ENCODE assay signal across 8 mouse cellular contexts in the genomic region with DNA sequence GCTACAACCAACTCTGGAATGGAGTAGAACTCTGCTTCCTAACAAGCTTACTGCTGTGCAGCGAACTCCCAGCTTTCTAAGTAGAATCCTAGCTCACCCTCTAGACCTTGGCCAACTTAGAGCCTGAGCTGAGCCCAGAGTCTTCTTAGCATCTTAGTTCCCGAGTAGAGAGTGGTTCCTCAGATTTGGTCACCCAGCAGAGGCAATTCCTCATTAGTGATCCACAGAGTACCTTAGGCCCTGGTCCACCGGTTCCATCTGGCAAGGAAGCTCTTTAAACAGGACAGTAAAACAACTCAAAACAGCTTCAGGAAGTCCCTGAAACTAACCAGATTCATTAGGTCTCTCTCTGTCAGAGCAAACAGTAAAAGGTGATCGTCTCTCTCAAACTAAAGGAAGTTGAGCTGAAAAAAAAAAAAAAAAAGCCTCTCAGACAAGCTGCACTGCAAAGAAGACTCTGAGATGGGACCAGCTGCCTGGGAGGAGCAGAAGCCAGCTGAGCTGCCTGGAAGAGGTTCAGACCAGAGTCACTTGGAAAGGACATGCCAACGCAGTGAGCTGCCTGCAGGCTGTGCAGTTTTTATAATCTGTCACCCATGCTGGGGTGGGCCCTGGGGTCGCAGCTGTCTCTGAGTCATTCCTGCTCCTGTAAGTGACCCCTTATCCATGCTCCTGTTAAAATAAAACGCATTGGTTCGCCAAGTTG. TPM values are rescaled to one million over a fixed set of nuclear protein-coding genes. Genes with fewer than 3 reads are reported as not detected.
DNase-seq lines count a peak whose midpoint lies in the region; ATAC-seq and TF ChIP-seq lines count a peak whose summit lies in the region.

No protein-coding gene starts in this region.

- H3K4me2 ChIP-seq in forebrain, postnatal 0 days (ENCODE audit: low read depth): peak overlapping the region; percentile 64
- H3K4me2 ChIP-seq in hindbrain, embryonic 11.5 days (replicated peaks; ENCODE audit: low read depth, low read length): peak overlapping the region; percentile 60
- peak overlapping the region; percentile 87 for H3K4me2 ChIP-seq in lung, postnatal 0 days (replicated peaks; ENCODE audit: low read depth, low read length)

- no peak for TF ChIP-seq POLR2A in MEL (IDR thresholded peaks at IDR 0.05; ENCODE audit: control insufficient read depth in 1 of 2, insufficient read depth in 1 of 2, low read depth in 1 of 2, low read length in 2 of 2, poor library complexity in 1 of 2)

- no peak for TF ChIP-seq RAD21 in MEL (IDR thresholded peaks at IDR 0.05; ENCODE audit: low read depth, low read length)

- 0 out of 2 replicates have a peak, but pooled peaks have one; percentile 0 for ATAC-seq in cerebellum, adult (ENCODE audit: insufficient number of reproducible peaks, low FRiP score, low TSS enrichment)
- no peak for ATAC-seq in forebrain, postnatal 0 days
- ATAC-seq in hindbrain, embryonic 11.5 days (ENCODE audit: low FRiP score): 0 out of 2 replicates have a peak, but pooled peaks have one; percentile 0
- ATAC-seq in lung, postnatal 0 days: no peak
- ATAC-seq in erythroid progenitor cell, adult 5-6 weeks (replicated peaks; ENCODE audit: low FRiP score, poor library complexity, severe bottlenecking): no peak

- TF ChIP-seq CTCF in MEL (IDR thresholded peaks at IDR 0.05 in 2 of 3, conservative IDR thresholded peaks at IDR 0.05 in 1 of 3; ENCODE audit: control insufficient read depth in 1 of 3, insufficient read depth in 1 of 3, low read depth in 2 of 3, low read length in 3 of 3, poor library complexity in 1 of 3, severe bottlenecking in 1 of 3): no peak
- TF ChIP-seq CTCF in forebrain, postnatal 0 days (IDR thresholded peaks at IDR 0.05; ENCODE audit: low read depth): no peak
- no peak for TF ChIP-seq CTCF in lung, postnatal 0 days (IDR thresholded peaks at IDR 0.05)

- no peaks in the 10 kb centered on the region for H3K9me3 ChIP-seq in MEL (replicated peaks; ENCODE audit: insufficient read depth, low read length)
- no peaks in the 10 kb centered on the region for H3K9me3 ChIP-seq in forebrain, postnatal 0 days (ENCODE audit: low read length)
- no peaks in the 10 kb centered on the region for H3K9me3 ChIP-seq in hindbrain, embryonic 11.5 days (ENCODE audit: control insufficient read depth, low read length)
- no peaks in the 10 kb centered on the region for H3K9me3 ChIP-seq in lung, postnatal 0 days (ENCODE audit: low read length)

- H3K9ac ChIP-seq in MEL (ENCODE audit: control insufficient read depth, low read depth, low read length, poor library complexity, severe bottlenecking): peak overlapping the region; percentile 90
- H3K9ac ChIP-seq in forebrain, postnatal 0 days: peak overlapping the region; percentile 99
- peak overlapping the region; percentile 60 for H3K9ac ChIP-seq in hindbrain, embryonic 11.5 days (ENCODE audit: low read depth, low read length)
- H3K9ac ChIP-seq in lung, postnatal 0 days (replicated peaks; ENCODE audit: low read depth): peak overlapping the region; percentile 68

- H3K4me1 ChIP-seq in MEL (ENCODE audit: control insufficient read depth in 1 of 2, insufficient read depth in 2 of 2, low read length in 2 of 2): peaks cover 3% of the 10 kb centered on the region in 2 experiments; a peak in 2 of 4 replicates
- peaks cover 7% of the 10 kb centered on the region; the same call in 1 of the 2 replicates for H3K4me1 ChIP-seq in forebrain, postnatal 0 days (ENCODE audit: insufficient read depth)
- H3K4me1 ChIP-seq in hindbrain, embryonic 11.5 days (replicated peaks; ENCODE audit: control insufficient read depth, insufficient read depth, low read length): 0 out of 2 replicates have a peak, but pooled peaks cover 5% of the 10 kb centered on the region
- no peaks in the 10 kb centered on the region; the same call in 1 of the 2 replicates for H3K4me1 ChIP-seq in lung, postnatal 0 days (ENCODE audit: insufficient read depth, low read depth, low read length)

- H3K4me3 ChIP-seq in MEL (ENCODE audit: control insufficient read depth in 1 of 2, insufficient read depth in 1 of 2, low read depth in 2 of 2, low read length in 2 of 2): peak overlapping the region; percentile 85 to 98
- H3K4me3 ChIP-seq in forebrain, postnatal 0 days (ENCODE audit: low read depth, low read length): peak overlapping the region; percentile 99
- peak overlapping the region; percentile 95 for H3K4me3 ChIP-seq in hindbrain, embryonic 11.5 days (ENCODE audit: low read depth, low read length)
- H3K4me3 ChIP-seq in lung, postnatal 0 days (ENCODE audit: low read depth, low read length): peak overlapping the region; percentile 99

- peaks cover 0 to 6% of the 10 kb centered on the region in 2 experiments; a peak in 2 of 4 replicates for H3K36me3 ChIP-seq in MEL (ENCODE audit: control insufficient read depth in 1 of 2, insufficient read depth in 2 of 2, low read length in 2 of 2)
- no peaks in the 10 kb centered on the region for H3K36me3 ChIP-seq in forebrain, postnatal 0 days (ENCODE audit: insufficient read depth)
- H3K36me3 ChIP-seq in hindbrain, embryonic 11.5 days (ENCODE audit: control insufficient read depth, insufficient read depth, low read length): no peaks in the 10 kb centered on the region
- no peaks in the 10 kb centered on the region for H3K36me3 ChIP-seq in lung, postnatal 0 days (ENCODE audit: insufficient read depth, low read length)

- 29% methylated on average over 8 of the region's 8 CpGs for WGBS in forebrain, postnatal 0 days
- 32% methylated on average over 8 of the region's 8 CpGs for WGBS in hindbrain, embryonic 11.5 days
- 25% methylated on average over 8 of the region's 8 CpGs for WGBS in lung, postnatal 0 days

- peaks cover 26% of the 10 kb centered on the region for H3K79me2 ChIP-seq in MEL (ENCODE audit: control insufficient read depth, insufficient read depth, low read length, poor library complexity)

- TF ChIP-seq EP300 in MEL (IDR thresholded peaks at IDR 0.05; ENCODE audit: low read depth in 1 of 2, low read length in 2 of 2): no peak
- no peak for TF ChIP-seq EP300 in lung, postnatal 0 days (IDR thresholded peaks at IDR 0.05)

- peak; percentile 66 for DNase-seq in MEL (ENCODE audit: low read depth, low spot score)
- DNase-seq in forebrain, postnatal 0 days: peak; percentile 47
- DNase-seq in hindbrain, embryonic 11.5 days (ENCODE audit: low spot score): peak; percentile 37
- DNase-seq in layer of hippocampus, postnatal 14 days (ENCODE audit: low spot score in 2 of 2): peak; percentile 36 to 43
- peak; percentile 64 for DNase-seq in lung, postnatal 0 days (ENCODE audit: low spot score)
- DNase-seq in right cerebral cortex, postnatal 25 days: peak; percentile 25

- H3K27me3 ChIP-seq in MEL (ENCODE audit: control insufficient read depth in 1 of 2, insufficient read depth in 2 of 2, low read length in 2 of 2): no peaks in the 10 kb centered on the region
- H3K27me3 ChIP-seq in forebrain, postnatal 0 days (ENCODE audit: insufficient read depth, low read length): no peaks in the 10 kb centered on the region
- H3K27me3 ChIP-seq in hindbrain, embryonic 11.5 days (ENCODE audit: control insufficient read depth, insufficient read depth, low read length): no peaks in the 10 kb centered on the region
- H3K27me3 ChIP-seq in lung, postnatal 0 days (replicated peaks; ENCODE audit: insufficient read depth, low read length): no peaks in the 10 kb centered on the region

- no peak overlapping the region; the same call in 1 of the 2 replicates for H3K27ac ChIP-seq in MEL (ENCODE audit: control insufficient read depth, low read depth, low read length)
- peak overlapping the region; percentile 98 for H3K27ac ChIP-seq in forebrain, postnatal 0 days (ENCODE audit: low read depth, low read length)
- 0 out of 2 replicates have a peak overlapping the region, but pooled peaks have one; percentile 30 for H3K27ac ChIP-seq in hindbrain, embryonic 11.5 days (ENCODE audit: low read depth, low read length)
- peak overlapping the region; percentile 97 for H3K27ac ChIP-seq in lung, postnatal 0 days (ENCODE audit: low read length)

TF ChIP-seq in MEL, 35 proteins besides CTCF, POLR2A, EP300 and RAD21:
- TF ChIP-seq MXI1 (IDR thresholded peaks at IDR 0.05; ENCODE audit: low read depth, low read length): no peak
- TF ChIP-seq ETS1 (IDR thresholded peaks at IDR 0.05; ENCODE audit: low read depth, low read length): no peak
- no peak for TF ChIP-seq KAT2A (conservative IDR thresholded peaks at IDR 0.05; ENCODE audit: low read depth, low read length)
- TF ChIP-seq TBP (IDR thresholded peaks at IDR 0.05; ENCODE audit: low read depth, low read length): no peak
- peak; percentile 74 for TF ChIP-seq ZNF384 (IDR thresholded peaks at IDR 0.05; ENCODE audit: low read depth, low read length)
- TF ChIP-seq JUND (IDR thresholded peaks at IDR 0.05; ENCODE audit: low read depth, low read length): no peak
- no peak for TF ChIP-seq CHD1 (IDR thresholded peaks at IDR 0.05; ENCODE audit: low read depth, low read length)

RNA-seq across cellular contexts. Expression of a gene that starts 0.8 kb away (rescaled TPM):
- total RNA-seq in MEL (2012; rRNA removed): 12.4 and 20.2 TPM in 2 replicates
- 10 to 100 TPM in 1 of 2 experiments, not detected in 1; 16.6 TPM for polyA plus RNA-seq in MEL (2012; ENCODE audit: insufficient read depth in 1 of 2, insufficient read length in 2 of 2, low read depth in 1 of 2, low replicate concordance in 2 of 2, missing spikeins in 1 of 2)
- total RNA-seq in forebrain, postnatal 0 days (2014; rRNA removed): 25.7 and 37.0 TPM in 2 replicates
- 56.6 and 59.3 TPM in 2 replicates for polyA plus RNA-seq in forebrain, postnatal 0 days (2015; fragmentation: Nextera tagmentation; extraction: Ambion mirVana)
- 38.7 and 39.7 TPM in 2 replicates for polyA plus RNA-seq in hindbrain, embryonic 11.5 days (2014; fragmentation: Nextera tagmentation; extraction: Ambion mirVana)
- 10 to 100 TPM; 43.7 to 44.5 TPM for total RNA-seq in layer of hippocampus, postnatal 14 days (2021)
- polyA plus RNA-seq in lung, postnatal 0 days (2015; fragmentation: Nextera tagmentation; extraction: Ambion mirVana): 56.1 and 56.3 TPM in 2 replicates
- total RNA-seq in erythroid progenitor cell, adult 5-6 weeks (2015; ENCODE audit: low replicate concordance): 14.8 and 24.7 TPM in 2 replicates
- 7.9 and 8.7 TPM in 2 replicates for total RNA-seq in erythroid progenitor cell, adult 5-6 weeks (2017; ENCODE audit: low replicate concordance)

RNA-seq across cellular contexts. Expression of a gene that starts 1.2 kb away (rescaled TPM):
- total RNA-seq in MEL (2012; rRNA removed): 11.4 and 12.7 TPM in 2 replicates
- 10 to 100 TPM in 1 of 2 experiments, not detected in 1; 17.4 TPM for polyA plus RNA-seq in MEL (2012; ENCODE audit: insufficient read depth in 1 of 2, insufficient read length in 2 of 2, low read depth in 1 of 2, low replicate concordance in 2 of 2, missing spikeins in 1 of 2)
- 19.7 and 27.8 TPM in 2 replicates for total RNA-seq in forebrain, postnatal 0 days (2014; rRNA removed)
- polyA plus RNA-seq in forebrain, postnatal 0 days (2015; fragmentation: Nextera tagmentation; extraction: Ambion mirVana): 13.7 and 22.1 TPM in 2 replicates
- polyA plus RNA-seq in hindbrain, embryonic 11.5 days (2014; fragmentation: Nextera tagmentation; extraction: Ambion mirVana): 27.2 and 29.5 TPM in 2 replicates
- total RNA-seq in layer of hippocampus, postnatal 14 days (2021): 10 to 100 TPM; 43.5 to 45.3 TPM
- polyA plus RNA-seq in lung, postnatal 0 days (2015; fragmentation: Nextera tagmentation; extraction: Ambion mirVana): 16.2 and 17.4 TPM in 2 replicates
- total RNA-seq in erythroid progenitor cell, adult 5-6 weeks (2015; ENCODE audit: low replicate concordance): 19.8 and 21.8 TPM in 2 replicates
- total RNA-seq in erythroid progenitor cell, adult 5-6 weeks (2017; ENCODE audit: low replicate concordance): 39.3 and 46.8 TPM in 2 replicates

Comparison
In these comparisons a context has a peak if more than half of its experiments do, and no peak if none do; other contexts are left out.
1. ATAC-seq: peak in cerebellum, adult (single experiment) and hindbrain, embryonic 11.5 days (single experiment); none in forebrain, postnatal 0 days (single experiment), lung, postnatal 0 days (single experiment) and erythroid progenitor cell, adult 5-6 weeks (single experiment).
2. Peak in every context shown above with its lines, with median percentiles within 50 percentile points of each other: DNase-seq, H3K4me3 ChIP-seq, H3K9ac ChIP-seq and H3K4me2 ChIP-seq.